Mouse (Mus musculus): Measurements from ENCODE around the gene St6galnac3. TPM values are rescaled to one million over a fixed set of nuclear protein-coding genes. Genes with fewer than 3 reads are reported as not detected.

The St6galnac3 gene
- polyA plus RNA-seq, 1 experiment from 2014 or later: 26.6 TPM

DNA sequence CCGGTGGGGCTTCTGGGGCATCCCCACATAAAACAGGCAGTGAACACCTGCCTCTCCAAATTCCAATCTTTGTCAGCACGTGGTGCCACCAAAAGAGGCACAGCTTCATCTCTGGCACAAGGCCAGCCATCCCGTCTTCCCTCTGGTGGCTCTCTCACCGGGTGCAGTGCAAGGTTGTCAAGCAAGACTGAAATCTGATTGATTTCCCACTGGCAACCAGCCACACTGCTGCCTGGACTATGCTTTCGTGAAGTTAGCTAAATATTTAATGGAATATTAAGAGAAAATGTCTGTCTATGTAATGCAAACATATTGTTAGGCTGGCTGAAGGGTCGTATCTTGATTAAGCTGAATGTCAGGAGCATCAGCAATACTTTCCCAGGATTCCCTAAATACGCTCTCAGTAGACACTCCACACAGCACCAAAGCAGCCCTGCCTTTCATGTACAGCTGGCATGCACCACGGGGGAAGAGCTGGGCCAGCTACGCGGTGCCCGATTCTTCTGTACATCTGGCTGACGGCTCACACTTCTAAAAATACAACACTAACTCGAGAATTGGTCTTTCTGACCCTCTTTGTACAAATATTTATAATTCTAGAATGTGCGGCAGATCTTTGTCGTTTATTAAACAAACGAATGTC is 442.7 kb downstream of the St6galnac3 start:
- DNase-seq (peak; percentile 76), ATAC-seq (ENCODE audit: low FRiP score, low TSS enrichment) (no peak; the same call in 1 of the 2 replicates)
- H3K27me3 ChIP-seq (ENCODE audit: control insufficient read depth, insufficient read depth, low read length): no peaks in the 10 kb centered on the region
- no peak overlapping the region; the same call in 1 of the 2 replicates for H3K27ac ChIP-seq (replicated peaks; ENCODE audit: low read depth, low read length)
- no peak overlapping the region for H3K4me3 ChIP-seq (replicated peaks; ENCODE audit: low read depth, low read length)
- peaks cover 26% of the 10 kb centered on the region for H3K4me1 ChIP-seq (ENCODE audit: control insufficient read depth, insufficient read depth, low read length)
- WGBS: 52% methylated on average over 16 of the region's 16 CpGs
- H3K9ac ChIP-seq (replicated peaks; ENCODE audit: low read length): no peak overlapping the region
- H3K4me2 ChIP-seq (ENCODE audit: low read length): no peak overlapping the region
- H3K9me3 ChIP-seq (ENCODE audit: control insufficient read depth, low read length): no peaks in the 10 kb centered on the region
- H3K36me3 ChIP-seq (ENCODE audit: control insufficient read depth, insufficient read depth, low read length): no peaks in the 10 kb centered on the region

GRCm38 (mm10) chr3:153278249-153278648 is 446.7 kb downstream of the St6galnac3 start:
- peaks cover 30% of the 10 kb centered on the region for H3K4me1 ChIP-seq (ENCODE audit: control insufficient read depth, insufficient read depth, low read length)
- ATAC-seq (ENCODE audit: low FRiP score, low TSS enrichment) (no peak), DNase-seq (no peak)
- H3K36me3 ChIP-seq (ENCODE audit: control insufficient read depth, insufficient read depth, low read length): no peaks in the 10 kb centered on the region
- no peaks in the 10 kb centered on the region for H3K27me3 ChIP-seq (ENCODE audit: control insufficient read depth, insufficient read depth, low read length)
- WGBS: 81% methylated on average over 5 of the region's 5 CpGs
- H3K27ac ChIP-seq (replicated peaks; ENCODE audit: low read depth, low read length): peak overlapping the region; percentile 70; the same call in 1 of the 2 replicates
- peaks cover 8% of the 10 kb centered on the region for H3K9me3 ChIP-seq (ENCODE audit: control insufficient read depth, low read length)
- no peak overlapping the region for H3K9ac ChIP-seq (replicated peaks; ENCODE audit: low read length)
- no peak overlapping the region for H3K4me2 ChIP-seq (ENCODE audit: low read length)
- H3K4me3 ChIP-seq (replicated peaks; ENCODE audit: low read depth, low read length): no peak overlapping the region

GRCm38 (mm10) chr3:153277389-153277999 is 447.5 kb downstream of the St6galnac3 start:
- Histone ChIP-seq H3K9me3 (ENCODE audit: control insufficient read depth, low read length) (peaks cover 8% of the 10 kb centered on the region), H3K9ac (replicated peaks; ENCODE audit: low read length) (no peak overlapping the region), H3K4me1 (ENCODE audit: control insufficient read depth, insufficient read depth, low read length) (peaks cover 30% of the 10 kb centered on the region), H3K4me3 (replicated peaks; ENCODE audit: low read depth, low read length) (0 out of 2 replicates have a peak overlapping the region, but pooled peaks have one; percentile 1), H3K27me3 (ENCODE audit: control insufficient read depth, insufficient read depth, low read length) (no peaks in the 10 kb centered on the region), H3K36me3 (ENCODE audit: control insufficient read depth, insufficient read depth, low read length) (no peaks in the 10 kb centered on the region), H3K27ac (replicated peaks; ENCODE audit: low read depth, low read length) (peak overlapping the region; percentile 70), H3K4me2 (ENCODE audit: low read length) (peak overlapping the region; percentile 42)
- WGBS: 4% methylated on average over 16 of the region's 16 CpGs
- DNase-seq: peak; percentile 83
- peak; percentile 89 for ATAC-seq (ENCODE audit: low FRiP score, low TSS enrichment)

DNA sequence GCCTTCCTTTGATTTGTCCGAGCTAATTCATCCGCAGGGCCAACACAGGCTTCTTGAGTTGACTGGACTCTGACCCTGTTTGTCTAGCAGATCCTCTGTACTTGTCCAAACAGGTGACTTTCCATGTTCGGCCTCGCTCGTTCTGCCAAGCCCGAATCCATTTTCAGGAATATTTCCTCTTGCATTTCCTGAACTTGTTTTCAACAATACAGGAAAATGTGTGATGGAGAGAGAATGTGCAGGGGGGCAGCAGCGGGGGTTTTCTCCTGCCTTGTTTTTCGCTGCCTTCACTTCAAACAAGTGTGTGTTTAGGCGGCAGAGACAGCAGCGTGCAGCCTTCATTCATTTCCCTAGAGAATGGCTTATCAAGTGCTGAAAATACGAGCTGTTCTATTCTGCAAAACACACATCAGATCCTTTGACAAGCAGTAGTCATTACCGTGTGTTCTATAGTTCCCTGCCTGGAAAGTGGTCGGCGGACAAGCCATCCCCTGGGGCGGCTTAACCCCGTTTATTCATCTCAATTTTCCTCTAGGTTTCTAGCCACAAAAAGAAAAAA is 448.1 kb downstream of the St6galnac3 start:
- Histone ChIP-seq H3K4me3 (replicated peaks; ENCODE audit: low read depth, low read length) (peak overlapping the region; percentile 1; the same call in 1 of the 2 replicates), H3K36me3 (ENCODE audit: control insufficient read depth, insufficient read depth, low read length) (no peaks in the 10 kb centered on the region), H3K9ac (replicated peaks; ENCODE audit: low read length) (no peak overlapping the region), H3K27me3 (ENCODE audit: control insufficient read depth, insufficient read depth, low read length) (no peaks in the 10 kb centered on the region), H3K9me3 (ENCODE audit: control insufficient read depth, low read length) (peaks cover 8% of the 10 kb centered on the region), H3K4me1 (ENCODE audit: control insufficient read depth, insufficient read depth, low read length) (peaks cover 27% of the 10 kb centered on the region), H3K27ac (replicated peaks; ENCODE audit: low read depth, low read length) (peak overlapping the region; percentile 70), H3K4me2 (ENCODE audit: low read length) (peak overlapping the region; percentile 42)
- ATAC-seq (ENCODE audit: low FRiP score, low TSS enrichment) (peak; percentile 76), DNase-seq (peak; percentile 72)
- 22% methylated on average over 16 of the region's 16 CpGs for WGBS

GRCm38 (mm10) chr3:153276101-153276829 is 448.7 kb downstream of the St6galnac3 start:
- Histone ChIP-seq H3K4me3 (replicated peaks; ENCODE audit: low read depth, low read length) (no peak overlapping the region), H3K27me3 (ENCODE audit: control insufficient read depth, insufficient read depth, low read length) (no peaks in the 10 kb centered on the region), H3K27ac (replicated peaks; ENCODE audit: low read depth, low read length) (peak overlapping the region; percentile 70), H3K4me2 (ENCODE audit: low read length) (peak overlapping the region; percentile 42), H3K9me3 (ENCODE audit: control insufficient read depth, low read length) (peaks cover 8% of the 10 kb centered on the region), H3K4me1 (ENCODE audit: control insufficient read depth, insufficient read depth, low read length) (peaks cover 23% of the 10 kb centered on the region), H3K36me3 (ENCODE audit: control insufficient read depth, insufficient read depth, low read length) (no peaks in the 10 kb centered on the region), H3K9ac (replicated peaks; ENCODE audit: low read length) (no peak overlapping the region)
- DNase-seq (no peak), ATAC-seq (ENCODE audit: low FRiP score, low TSS enrichment) (no peak)
- WGBS: 62% methylated on average over 8 of the region's 8 CpGs

- no peaks in the 10 kb centered on the region for H3K27me3 ChIP-seq (ENCODE audit: control insufficient read depth, insufficient read depth, low read length)
- H3K4me3 ChIP-seq (replicated peaks; ENCODE audit: low read depth, low read length): no peak overlapping the region
- H3K9ac ChIP-seq (replicated peaks; ENCODE audit: low read length): no peak overlapping the region
- WGBS: 94% methylated on average over 1 of the region's 1 CpGs
- no peak overlapping the region for H3K4me2 ChIP-seq (ENCODE audit: low read length)
- H3K36me3 ChIP-seq (ENCODE audit: control insufficient read depth, insufficient read depth, low read length): no peaks in the 10 kb centered on the region
- peaks cover 8% of the 10 kb centered on the region for H3K9me3 ChIP-seq (ENCODE audit: control insufficient read depth, low read length)
- DNase-seq: no peak
- no peak for ATAC-seq (ENCODE audit: low FRiP score, low TSS enrichment)
- H3K4me1 ChIP-seq (ENCODE audit: control insufficient read depth, insufficient read depth, low read length): peaks cover 15% of the 10 kb centered on the region
- no peak overlapping the region for H3K27ac ChIP-seq (replicated peaks; ENCODE audit: low read depth, low read length)
These were observed 452.7 kb downstream of the St6galnac3 start for GRCm38 (mm10) chr3:153272241-153272640.

DNA sequence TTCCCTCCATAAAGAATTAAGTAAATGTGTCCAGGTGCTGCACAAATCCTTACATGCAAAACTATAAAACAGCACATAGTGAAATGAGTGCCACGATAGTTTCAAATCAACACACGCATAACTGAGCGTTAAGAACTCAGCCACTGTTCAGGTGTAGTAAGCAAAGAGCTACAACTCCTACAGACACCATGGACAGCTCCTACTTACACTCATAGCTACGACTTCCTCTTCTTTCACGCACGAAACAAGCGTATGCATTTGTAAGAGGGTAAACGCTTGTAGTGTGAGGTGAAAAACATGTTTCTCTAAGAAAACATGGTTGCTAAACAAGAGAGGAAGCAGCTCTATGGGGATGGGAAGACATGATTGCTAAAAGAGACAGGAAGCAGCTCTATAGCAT is 457.6 kb downstream of the St6galnac3 start:
- no peaks in the 10 kb centered on the region for H3K9me3 ChIP-seq (ENCODE audit: control insufficient read depth, low read length)
- H3K4me2 ChIP-seq (ENCODE audit: low read length): no peak overlapping the region
- 80% methylated on average over 8 of the region's 8 CpGs for WGBS
- ATAC-seq (ENCODE audit: low FRiP score, low TSS enrichment): no peak
- no peak for DNase-seq
- no peaks in the 10 kb centered on the region for H3K4me1 ChIP-seq (ENCODE audit: control insufficient read depth, insufficient read depth, low read length)
- no peak overlapping the region for H3K9ac ChIP-seq (replicated peaks; ENCODE audit: low read length)
- no peaks in the 10 kb centered on the region for H3K27me3 ChIP-seq (ENCODE audit: control insufficient read depth, insufficient read depth, low read length)
- H3K4me3 ChIP-seq (replicated peaks; ENCODE audit: low read depth, low read length): no peak overlapping the region
- H3K27ac ChIP-seq (replicated peaks; ENCODE audit: low read depth, low read length): no peak overlapping the region
- no peaks in the 10 kb centered on the region for H3K36me3 ChIP-seq (ENCODE audit: control insufficient read depth, insufficient read depth, low read length)

GRCm38 (mm10) chr3:153261985-153262384 is 463.0 kb downstream of the St6galnac3 start:
- 74% methylated on average over 5 of the region's 5 CpGs for WGBS
- no peak overlapping the region for H3K4me2 ChIP-seq (ENCODE audit: low read length)

More at GRCm38 (mm10) chr3:153261985-153262384, 463.0 kb downstream of the St6galnac3 start:
- ATAC-seq (ENCODE audit: low FRiP score, low TSS enrichment) (no peak), DNase-seq (no peak)
- no peak overlapping the region for H3K4me3 ChIP-seq (replicated peaks; ENCODE audit: low read depth, low read length)
- no peak overlapping the region for H3K9ac ChIP-seq (replicated peaks; ENCODE audit: low read length)
- no peak overlapping the region for H3K27ac ChIP-seq (replicated peaks; ENCODE audit: low read depth, low read length)
- H3K4me1 ChIP-seq (ENCODE audit: control insufficient read depth, insufficient read depth, low read length): peaks cover 3% of the 10 kb centered on the region; the same call in 1 of the 2 replicates
- no peaks in the 10 kb centered on the region for H3K36me3 ChIP-seq (ENCODE audit: control insufficient read depth, insufficient read depth, low read length)
- H3K27me3 ChIP-seq (ENCODE audit: control insufficient read depth, insufficient read depth, low read length): no peaks in the 10 kb centered on the region
- no peaks in the 10 kb centered on the region for H3K9me3 ChIP-seq (ENCODE audit: control insufficient read depth, low read length)

All from midbrain, embryonic 14.5 days (tissue).